Mouse (Mus musculus): ENCODE data around the gene Tyro3.

- no peak for TF ChIP-seq FLI1 (IDR thresholded peaks at IDR 0.05; ENCODE audit: low read length)
- TF ChIP-seq GATA1 (IDR thresholded peaks at IDR 0.05; ENCODE audit: borderline replicate concordance, low read length), result no peak
Observed at GRCm38 (mm10) chr2:119798246-119798927, 854 bp downstream of the Tyro3 start.
